In genomic region chr4:152287317-152288120, GRCm38 (mm10) we compare ENCODE assay signal across 19 mouse cellular contexts. TPM values are rescaled to one million over a fixed set of nuclear protein-coding genes. Genes with fewer than 3 reads are reported as not detected.
DNase-seq lines count a peak whose midpoint lies in the region; ATAC-seq lines count a peak whose summit lies in the region.
"Had no signal": no experiment of that assay in that cellular context is flagged by ENCODE, and none has a peak within 500 bp of the region (broad histone marks: within the 10 kb centered on the region; RNA-seq: fewer than 3 reads in every experiment).

No protein-coding gene starts in this region.

- peaks cover 52% of the 10 kb centered on the region for H3K4me1 ChIP-seq in neural tube, embryonic 11.5 days (ENCODE audit: control insufficient read depth, insufficient read depth, low read length)
- H3K4me1 ChIP-seq in hindbrain, embryonic 13.5 days (replicated peaks) = peaks cover 71% of the 10 kb centered on the region
- peaks cover 42% of the 10 kb centered on the region for H3K4me1 ChIP-seq in midbrain, embryonic 14.5 days (ENCODE audit: control insufficient read depth, insufficient read depth, low read length)

- peak overlapping the region; percentile 26; the same call in 1 of the 2 replicates for H3K4me3 ChIP-seq in neural tube, embryonic 11.5 days (ENCODE audit: low read depth, low read length)
- H3K4me3 ChIP-seq in hindbrain, embryonic 13.5 days = no peak overlapping the region
- H3K4me3 ChIP-seq in midbrain, embryonic 14.5 days (replicated peaks; ENCODE audit: low read depth, low read length) = peak overlapping the region; percentile 36; the same call in 1 of the 2 replicates
- H3K4me3 ChIP-seq: intestine, embryonic 15.5 days; limb, embryonic 13.5 days had no signal

- DNase-seq in neural tube, embryonic 11.5 days (ENCODE audit: low spot score) = no peak
- no peak for DNase-seq in neural tube, embryonic 10.5 days (ENCODE audit: extremely low spot score, low spot score)
- DNase-seq in midbrain, embryonic 14.5 days = no peak
- DNase-seq in gastrocnemius, adult 8-10 months (ENCODE audit: low spot score in 2 of 2) = no peak
- no peak for DNase-seq in layer of hippocampus, adult 11-12 months (ENCODE audit: low spot score)
- no peak for DNase-seq in urinary bladder, postnatal 4 days (ENCODE audit: low spot score in 2 of 2)

- H3K9me3 ChIP-seq in neural tube, embryonic 11.5 days (ENCODE audit: control insufficient read depth, low read length) = no peaks in the 10 kb centered on the region
- H3K9me3 ChIP-seq in hindbrain, embryonic 13.5 days = no peaks in the 10 kb centered on the region
- H3K9me3 ChIP-seq in midbrain, embryonic 14.5 days (ENCODE audit: control insufficient read depth, low read length) = no peaks in the 10 kb centered on the region
- H3K9me3 ChIP-seq: intestine, embryonic 15.5 days; limb, embryonic 13.5 days had no signal

- no peak overlapping the region for H3K27ac ChIP-seq in neural tube, embryonic 11.5 days (ENCODE audit: low read depth, low read length)
- no peak overlapping the region for H3K27ac ChIP-seq in hindbrain, embryonic 13.5 days
- H3K27ac ChIP-seq in midbrain, embryonic 14.5 days (replicated peaks; ENCODE audit: low read depth, low read length) = no peak overlapping the region
- H3K27ac ChIP-seq: intestine, embryonic 15.5 days; limb, embryonic 13.5 days; macrophage had no signal

- no peaks in the 10 kb centered on the region for H3K36me3 ChIP-seq in neural tube, embryonic 11.5 days (ENCODE audit: control insufficient read depth, insufficient read depth, low read length)
- no peaks in the 10 kb centered on the region for H3K36me3 ChIP-seq in hindbrain, embryonic 13.5 days
- H3K36me3 ChIP-seq in midbrain, embryonic 14.5 days (ENCODE audit: control insufficient read depth, insufficient read depth, low read length) = no peaks in the 10 kb centered on the region
- H3K36me3 ChIP-seq: intestine, embryonic 15.5 days; limb, embryonic 13.5 days had no signal

- H3K4me2 ChIP-seq in neural tube, embryonic 11.5 days (ENCODE audit: low read depth) = peak overlapping the region; percentile 44
- peak overlapping the region; percentile 62 for H3K4me2 ChIP-seq in hindbrain, embryonic 13.5 days
- H3K4me2 ChIP-seq in midbrain, embryonic 14.5 days (ENCODE audit: low read length) = peak overlapping the region; percentile 59; the same call in 1 of the 2 replicates
- H3K4me2 ChIP-seq: intestine, embryonic 15.5 days; limb, embryonic 13.5 days had no signal

- peak overlapping the region; percentile 10; the same call in 1 of the 2 replicates for H3K9ac ChIP-seq in neural tube, embryonic 11.5 days (ENCODE audit: low read length)
- 0 out of 2 replicates have a peak overlapping the region, but pooled peaks have one; percentile 35 for H3K9ac ChIP-seq in hindbrain, embryonic 13.5 days
- no peak overlapping the region for H3K9ac ChIP-seq in midbrain, embryonic 14.5 days (replicated peaks; ENCODE audit: low read length)
- H3K9ac ChIP-seq: intestine, embryonic 15.5 days; limb, embryonic 13.5 days; liver, postnatal 0 days had no signal

- ATAC-seq in neural tube, embryonic 11.5 days (ENCODE audit: insufficient read depth, low FRiP score, low TSS enrichment) = no peak
- ATAC-seq in hindbrain, embryonic 13.5 days (ENCODE audit: low FRiP score) = no peak
- ATAC-seq in midbrain, embryonic 14.5 days (ENCODE audit: low FRiP score, low TSS enrichment) = no peak
- ATAC-seq: activated CD4-positive, CD25-positive, alpha-beta regulatory T cell, adult 4 months; liver, postnatal 0 days had no signal

- 6% methylated on average over 19 of the region's 19 CpGs for WGBS in neural tube, embryonic 11.5 days
- 5% methylated on average over 19 of the region's 19 CpGs for WGBS in hindbrain, embryonic 13.5 days
- 4% methylated on average over 19 of the region's 19 CpGs for WGBS in midbrain, embryonic 14.5 days

- H3K27me3 ChIP-seq in neural tube, embryonic 11.5 days (ENCODE audit: control insufficient read depth, insufficient read depth, low read length) = peaks cover 85% of the 10 kb centered on the region
- peaks cover 97% of the 10 kb centered on the region for H3K27me3 ChIP-seq in hindbrain, embryonic 13.5 days
- peaks cover 90% of the 10 kb centered on the region for H3K27me3 ChIP-seq in midbrain, embryonic 14.5 days (ENCODE audit: control insufficient read depth, insufficient read depth, low read length)

RNA-seq across cellular contexts. Expression of gene Hes3, which starts 3.9 kb away (rescaled TPM):
- 1.6 and 2.3 TPM in 2 replicates for polyA plus RNA-seq in neural tube, embryonic 11.5 days (2014; fragmentation: Nextera tagmentation; extraction: Ambion mirVana)
- 0.38 and 0.79 TPM in 2 replicates for polyA plus RNA-seq in hindbrain, embryonic 13.5 days (2015; fragmentation: Nextera tagmentation; extraction: Ambion mirVana)
- polyA plus RNA-seq in midbrain, embryonic 14.5 days (2014; fragmentation: Nextera tagmentation; extraction: Ambion mirVana) = 0.39 and 1.2 TPM in 2 replicates
- not detected for total RNA-seq in gastrocnemius, adult 8-10 months (2022)
- total RNA-seq: adrenal gland, postnatal 4 days; granulocyte monocyte progenitor cell, adult 5-6 weeks; layer of hippocampus, postnatal 14 days; neutrophil, adult 5-6 weeks had no signal
- polyA plus RNA-seq: activated CD4-positive, CD25-positive, alpha-beta regulatory T cell, adult 4 months; embryonic facial prominence, embryonic 14.5 days; heart, embryonic 16.5 days; intestine, embryonic 15.5 days; limb, embryonic 13.5 days; liver, postnatal 0 days; macrophage; urinary bladder, adult 2 months had no signal

RNA-seq across cellular contexts. Expression of gene Icmt, which starts 9.5 kb away (rescaled TPM):
- polyA plus RNA-seq in neural tube, embryonic 11.5 days (2014; fragmentation: Nextera tagmentation; extraction: Ambion mirVana) = 27.1 and 31.3 TPM in 2 replicates
- 17.2 and 18.4 TPM in 2 replicates for polyA plus RNA-seq in hindbrain, embryonic 13.5 days (2015; fragmentation: Nextera tagmentation; extraction: Ambion mirVana)
- 14.9 and 23.7 TPM in 2 replicates for polyA plus RNA-seq in midbrain, embryonic 14.5 days (2014; fragmentation: Nextera tagmentation; extraction: Ambion mirVana)
- 10 to 100 TPM; 19.3 to 27.2 (median 21.6) TPM for total RNA-seq in gastrocnemius, adult 8-10 months (2022)

RNA-seq across cellular contexts. Expression of gene Gpr153, which starts 13.5 kb away (rescaled TPM):
- 8.3 and 8.9 TPM in 2 replicates for polyA plus RNA-seq in neural tube, embryonic 11.5 days (2014; fragmentation: Nextera tagmentation; extraction: Ambion mirVana)
- polyA plus RNA-seq in hindbrain, embryonic 13.5 days (2015; fragmentation: Nextera tagmentation; extraction: Ambion mirVana) = 9.0 and 9.3 TPM in 2 replicates
- polyA plus RNA-seq in midbrain, embryonic 14.5 days (2014; fragmentation: Nextera tagmentation; extraction: Ambion mirVana) = 14.0 and 15.2 TPM in 2 replicates
- 1 to 10 TPM; 2.4 to 2.7 (median 2.5) TPM for total RNA-seq in gastrocnemius, adult 8-10 months (2022)
- total RNA-seq: granulocyte monocyte progenitor cell, adult 5-6 weeks had no signal
- polyA plus RNA-seq: activated CD4-positive, CD25-positive, alpha-beta regulatory T cell, adult 4 months; macrophage had no signal

RNA-seq across cellular contexts. Expression of gene Rnf207, which starts 31.3 kb away (rescaled TPM):
- polyA plus RNA-seq in neural tube, embryonic 11.5 days (2014; fragmentation: Nextera tagmentation; extraction: Ambion mirVana) = 2.1 and 2.2 TPM in 2 replicates
- 5.2 and 7.7 TPM in 2 replicates for polyA plus RNA-seq in hindbrain, embryonic 13.5 days (2015; fragmentation: Nextera tagmentation; extraction: Ambion mirVana)
- 4.2 and 6.9 TPM in 2 replicates for polyA plus RNA-seq in midbrain, embryonic 14.5 days (2014; fragmentation: Nextera tagmentation; extraction: Ambion mirVana)
- total RNA-seq in gastrocnemius, adult 8-10 months (2022) = not detected
- total RNA-seq: granulocyte monocyte progenitor cell, adult 5-6 weeks; neutrophil, adult 5-6 weeks had no signal
- polyA plus RNA-seq: activated CD4-positive, CD25-positive, alpha-beta regulatory T cell, adult 4 months; macrophage had no signal

RNA-seq across cellular contexts. Expression of gene Rpl22, which starts 38.0 kb away (rescaled TPM):
- 311 and 312 TPM in 2 replicates for polyA plus RNA-seq in neural tube, embryonic 11.5 days (2014; fragmentation: Nextera tagmentation; extraction: Ambion mirVana)
- polyA plus RNA-seq in hindbrain, embryonic 13.5 days (2015; fragmentation: Nextera tagmentation; extraction: Ambion mirVana) = 205 and 218 TPM in 2 replicates
- 165 and 174 TPM in 2 replicates for polyA plus RNA-seq in midbrain, embryonic 14.5 days (2014; fragmentation: Nextera tagmentation; extraction: Ambion mirVana)
- total RNA-seq in gastrocnemius, adult 8-10 months (2022) = 100 to 1,000 TPM; 195 to 290 (median 232) TPM
